Mouse (Mus musculus) gastrocnemius, adult 2 months (tissue): Measurements from ENCODE around the gene S100a3. TPM values are rescaled to one million over a fixed set of nuclear protein-coding genes. Genes with fewer than 3 reads are reported as not detected.

ENCODE experiments used
- DNase-seq: peaks from one replicate; pipeline ENCODE4 v3.0.0; 2022
- H3K27ac ChIP-seq: fragments of 200-600 bp; 2 replicates; pipeline ENCODE4 v1.8.1; 2022; ENCODE audit warnings: mild to moderate bottlenecking
- H3K4me3 ChIP-seq: fragments of 200-600 bp; 2 replicates; pipeline ENCODE4 v1.8.1; 2022; ENCODE audit warnings: mild to moderate bottlenecking, moderate library complexity
- CTCF ChIP-seq: fragments of 200-600 bp; IDR thresholded peaks from 2 replicates; pipeline ENCODE4 v1.8.1; 2022; ENCODE audit warnings: antibody characterized with exemption, mild to moderate bottlenecking, moderate library complexity
- intact Hi-C: fragments of 180-260 bp; cut with DNase I; formaldehyde crosslinking; loops from one replicate; pipeline ENCODE4 v1.15.1; 2025
- total RNA-seq, 2 experiments: library from RNA; stranded (reverse); gene quantifications; 2 replicates each; pipeline ENCODE4 v1.2.3; 2021

S100a3 gene
- total RNA-seq, 2 experiments from 2014 or later = not detected

DNA sequence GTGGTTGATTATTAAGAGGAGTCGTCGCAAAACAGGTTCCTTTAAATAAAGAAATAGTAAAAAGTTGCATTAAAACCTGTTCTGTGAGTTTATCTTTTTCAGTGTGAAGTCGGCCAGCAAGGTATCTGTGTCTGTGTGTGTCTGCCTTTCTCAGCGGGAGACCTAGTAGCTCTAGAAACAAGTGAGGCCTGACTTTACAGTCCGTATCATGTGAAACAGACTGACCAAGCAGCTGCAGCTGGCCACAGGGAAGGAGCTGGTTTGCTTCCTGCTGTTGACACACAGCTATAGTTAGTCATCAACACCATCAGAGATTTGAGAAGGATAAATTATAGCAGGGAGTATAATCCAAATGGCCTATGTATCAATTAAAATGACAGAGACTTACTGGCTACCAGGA, 28.7 kb upstream of the S100a3 start:
- TF ChIP-seq CTCF = no peak
- H3K27ac ChIP-seq = no peak overlapping the region
- no peak for DNase-seq
- intact Hi-C loops = no loop called here
- no peak overlapping the region for H3K4me3 ChIP-seq

GRCm38 (mm10) chr3:90535446-90535845, 24.9 kb upstream of the S100a3 start:
- Histone ChIP-seq H3K27ac (no peak overlapping the region), H3K4me3 (no peak overlapping the region)
- no peak for TF ChIP-seq CTCF
- intact Hi-C loops = no loop called here
- DNase-seq = no peak

DNA sequence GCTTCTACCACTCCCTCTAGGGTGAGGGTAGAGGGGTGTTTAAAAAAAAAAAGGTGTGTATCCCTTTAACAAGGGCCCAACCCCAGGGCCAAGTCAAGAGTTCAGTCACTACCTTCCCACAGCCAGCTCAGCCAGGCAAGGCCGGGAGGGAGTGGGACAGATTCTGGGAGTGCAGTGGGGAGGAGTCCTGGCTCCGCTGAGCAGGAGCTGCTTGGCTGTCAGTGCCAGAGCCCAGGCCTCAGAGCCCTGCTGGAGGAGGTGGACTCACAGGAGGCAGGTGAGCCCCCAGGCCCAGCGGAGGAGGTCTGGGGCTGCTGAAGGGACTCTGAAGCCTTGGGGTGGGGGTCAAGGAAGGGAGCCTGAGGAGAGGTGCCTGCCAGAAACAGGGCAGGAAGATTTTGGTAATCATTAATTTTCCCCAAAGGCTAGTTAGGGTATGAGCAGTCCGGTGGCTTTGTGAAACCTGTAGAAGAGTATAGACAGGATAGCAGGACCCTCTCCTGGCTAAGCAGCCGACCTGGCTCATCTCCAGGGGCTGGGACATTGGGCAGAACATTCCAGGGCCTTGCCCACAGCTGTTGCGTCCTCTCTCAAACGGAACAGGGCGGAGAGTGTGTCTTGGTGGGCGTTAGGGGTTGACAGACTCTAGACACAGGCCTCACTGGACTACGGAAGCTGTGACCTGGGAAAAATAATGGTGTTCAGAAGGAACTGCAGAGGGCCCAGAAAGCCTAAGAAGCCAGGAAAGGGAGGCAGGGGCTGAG, 23.1 kb upstream of the S100a3 start, which contains the start of gene S100a16:
Gene S100a16, plus strand, starts transcription at position 114 of the 764 bp plus-strand sequence.
- TF ChIP-seq CTCF = no peak
- intact Hi-C loops = no loop called here
- DNase-seq = peak; percentile 93
- H3K4me3 ChIP-seq = peak within 1 kb of the TSS; percentile 88
- H3K27ac ChIP-seq = peak within 1 kb of the TSS; percentile 95

DNA sequence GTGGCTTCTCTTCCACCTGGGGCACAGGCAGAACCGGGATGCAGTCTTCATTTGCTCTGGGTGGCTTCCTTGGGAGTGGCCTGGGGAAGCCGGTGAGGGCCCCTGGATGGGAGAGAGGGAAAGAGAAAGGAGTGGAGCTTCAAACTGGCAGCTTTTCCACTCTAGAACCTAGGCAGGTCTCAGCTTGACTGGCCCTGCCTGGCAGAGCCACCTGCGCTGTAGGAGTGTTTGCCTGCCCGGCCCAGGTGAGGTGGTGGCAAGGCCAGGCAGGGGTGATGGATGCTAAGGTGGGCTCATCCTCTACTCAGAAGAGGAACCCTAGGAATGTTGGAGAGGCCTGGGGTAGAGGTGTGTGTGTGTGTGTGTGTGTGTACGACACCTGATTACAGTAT, 22.5 kb upstream of the S100a3 start:
- Histone ChIP-seq H3K27ac (peak overlapping the region; percentile 95), H3K4me3 (peak overlapping the region; percentile 88)
- TF ChIP-seq CTCF = no peak
- DNase-seq = no peak
- intact Hi-C loops = no loop called here

GRCm38 (mm10) chr3:90540904-90541303, 19.5 kb upstream of the S100a3 start:
- H3K4me3 ChIP-seq = peak overlapping the region; percentile 69
- H3K27ac ChIP-seq = peak overlapping the region; percentile 89
- TF ChIP-seq CTCF = no peak
- DNase-seq = peak; percentile 39
- intact Hi-C loops = loop anchor here (5.0 kb wide), 1 partner anchor 46 kb away; no protein-coding TSS in a partner anchor

GRCm38 (mm10) chr3:90549676-90550420, 10.5 kb upstream of the S100a3 start:
- no peak for DNase-seq
- H3K4me3 ChIP-seq = no peak overlapping the region
- intact Hi-C loops = no loop called here
- 0 out of 2 replicates have a peak overlapping the region, but pooled peaks have one; percentile 6 for H3K27ac ChIP-seq
- no peak for TF ChIP-seq CTCF

DNA sequence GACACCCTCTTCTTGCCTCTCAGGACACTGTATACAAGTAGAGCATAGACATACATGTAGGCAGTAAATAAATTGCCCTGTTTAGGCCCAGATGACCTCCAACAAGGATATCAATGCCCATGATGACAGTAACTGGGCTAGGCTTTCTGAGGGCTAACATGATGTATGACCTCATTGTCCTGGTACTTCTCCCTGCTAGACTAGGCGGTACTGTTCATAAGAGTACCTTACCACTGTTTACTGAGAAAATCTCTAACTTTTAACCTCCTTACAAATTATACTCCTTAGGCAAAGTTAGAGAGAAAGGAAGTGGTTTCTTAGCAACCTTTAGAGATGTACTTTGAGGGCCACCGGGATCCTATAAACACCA, 10.0 kb upstream of the S100a3 start:
- intact Hi-C loops = no loop called here
- TF ChIP-seq CTCF = no peak
- Histone ChIP-seq H3K4me3 (no peak overlapping the region), H3K27ac (no peak overlapping the region)
- no peak for DNase-seq

DNA sequence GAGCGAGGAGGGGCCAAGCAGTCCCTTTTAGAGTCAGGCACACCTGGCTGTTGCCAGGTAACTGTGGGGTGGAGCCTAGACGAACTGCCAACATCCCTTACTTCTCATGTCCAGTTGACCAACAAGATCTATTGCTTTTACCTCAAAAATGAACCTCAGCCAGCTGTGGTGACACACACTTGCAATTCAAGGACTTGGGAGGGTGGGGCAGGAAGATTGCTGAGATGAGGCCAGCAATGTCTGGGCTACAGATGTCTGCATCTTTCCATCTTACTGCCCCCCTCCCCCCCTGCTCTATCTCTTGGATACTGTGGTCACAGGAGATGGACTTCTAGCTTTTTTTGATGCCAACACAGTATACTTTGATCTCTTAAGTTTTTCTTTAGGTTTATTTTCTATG, 8.1 kb upstream of the S100a3 start:
- no peak overlapping the region for H3K27ac ChIP-seq
- H3K4me3 ChIP-seq = no peak overlapping the region
- intact Hi-C loops = no loop called here
- TF ChIP-seq CTCF = no peak
- no peak for DNase-seq

DNA sequence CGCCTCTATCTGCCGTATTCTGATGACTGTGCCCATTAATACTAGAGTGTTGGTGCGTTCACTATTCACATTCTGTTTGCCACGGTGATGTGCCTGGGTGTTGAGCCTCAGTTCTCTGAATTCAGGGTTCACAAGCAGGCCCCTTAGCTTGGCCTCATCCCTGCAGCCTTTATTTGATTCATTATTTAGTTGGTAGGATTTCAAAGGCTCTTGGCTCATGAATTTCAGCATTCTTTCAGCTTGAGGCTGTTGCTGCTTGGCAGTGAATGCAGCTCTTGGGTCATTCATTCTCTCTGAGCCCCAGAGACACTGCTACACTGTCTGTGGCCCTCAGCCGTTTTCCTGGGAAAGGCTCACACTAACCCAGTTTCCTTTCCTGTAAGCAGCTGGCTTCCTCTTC, 4.4 kb upstream of the S100a3 start:
- DNase-seq = peak; percentile 58
- H3K4me3 ChIP-seq = no peak overlapping the region
- no peak for TF ChIP-seq CTCF
- H3K27ac ChIP-seq = 0 out of 2 replicates have a peak overlapping the region, but pooled peaks have one; percentile 32
- intact Hi-C loops = no loop called here

- H3K4me3 ChIP-seq = no peak overlapping the region
- DNase-seq = peak; percentile 66
- intact Hi-C loops = no loop called here
- TF ChIP-seq CTCF = no peak
- H3K27ac ChIP-seq = peak overlapping the region; percentile 76
Observed at GRCm38 (mm10) chr3:90574691-90575090, 14.3 kb downstream of the S100a3 start.

DNA sequence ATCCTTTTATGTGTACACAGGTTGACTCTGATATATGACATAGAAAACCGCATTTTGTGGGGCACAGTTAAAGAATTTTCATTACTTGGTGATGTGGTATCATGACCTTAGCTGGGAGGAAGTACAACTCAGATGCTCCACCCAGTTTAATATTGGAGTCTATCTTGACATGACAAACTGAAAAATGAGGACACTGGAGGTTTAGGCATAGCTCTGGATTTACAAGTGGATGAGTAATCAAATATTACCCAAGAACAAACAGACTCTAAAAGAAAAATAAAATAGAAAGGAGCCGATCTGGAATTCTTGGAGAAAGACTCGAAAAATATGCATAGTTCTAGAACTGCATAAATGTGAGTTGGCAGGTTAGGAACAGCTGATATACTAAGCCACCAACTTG, 14.9 kb downstream of the S100a3 start:
- H3K27ac ChIP-seq = peak overlapping the region; percentile 76
- intact Hi-C loops = no loop called here
- H3K4me3 ChIP-seq = no peak overlapping the region
- TF ChIP-seq CTCF = no peak
- no peak for DNase-seq

DNA sequence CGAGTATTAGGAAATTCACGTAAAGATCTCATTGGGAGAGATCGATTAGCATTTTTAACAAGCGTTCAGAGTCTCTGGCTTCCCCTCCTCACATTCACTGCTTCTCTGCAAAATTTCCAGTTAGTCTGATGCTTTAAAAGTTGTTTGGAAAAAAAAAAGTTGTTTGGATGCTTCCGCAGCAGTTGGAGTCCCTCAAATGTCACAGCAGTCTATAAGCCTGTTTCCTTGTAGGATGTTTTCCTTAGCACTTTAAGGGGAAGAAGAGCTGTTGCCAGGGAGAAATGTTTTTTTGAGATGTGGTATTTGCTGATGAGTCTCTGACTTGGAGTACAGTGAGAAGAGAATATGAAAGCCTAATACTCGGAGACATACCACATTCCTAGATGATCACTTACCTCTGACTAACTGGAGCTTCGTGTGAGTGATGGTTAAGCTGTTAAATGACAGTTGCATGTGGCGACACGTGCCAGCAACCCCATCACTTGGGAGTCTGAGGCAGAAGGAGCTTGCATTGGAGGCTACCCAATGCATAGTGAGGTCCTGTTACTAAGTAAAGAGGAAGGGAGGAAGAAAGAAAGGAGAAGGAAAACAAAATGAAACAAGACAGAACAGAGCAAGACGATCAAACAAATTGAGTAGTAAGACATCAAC, 16.1 kb downstream of the S100a3 start:
- no peak for DNase-seq
- intact Hi-C loops = no loop called here
- TF ChIP-seq CTCF = no peak
- H3K4me3 ChIP-seq = no peak overlapping the region
- no peak overlapping the region for H3K27ac ChIP-seq

DNA sequence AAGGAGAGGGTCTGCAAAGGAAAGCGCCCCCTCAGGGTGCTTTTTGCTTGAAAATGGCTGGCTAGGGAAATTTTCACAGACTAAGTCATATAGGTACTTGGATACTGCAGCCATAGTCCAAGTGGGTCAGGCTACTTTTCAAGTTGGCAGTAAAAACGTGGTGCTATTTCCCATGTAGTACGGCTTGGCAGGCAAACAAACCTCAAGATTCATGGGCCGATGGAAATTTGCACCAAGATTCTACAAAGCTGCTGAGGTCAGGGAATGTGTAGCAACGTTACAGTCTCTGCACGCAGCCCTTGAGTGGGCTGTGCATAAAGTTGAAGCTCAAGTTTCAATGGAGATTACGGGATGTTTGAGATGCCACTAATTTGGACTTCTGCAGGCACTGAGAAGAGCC, 19.1 kb downstream of the S100a3 start:
- DNase-seq = no peak
- intact Hi-C loops = no loop called here
- TF ChIP-seq CTCF = no peak
- Histone ChIP-seq H3K27ac (no peak overlapping the region), H3K4me3 (no peak overlapping the region)
